Mouse (Mus musculus) myocyte (in vitro differentiated cells): ENCODE results near the gene Tm9sf1.

Experiments used
- CEBPB ChIP-seq: IDR thresholded peaks from 2 replicates; pipeline ENCODE4 v1.6.1; 2011; ENCODE audit warnings: mild to moderate bottlenecking, moderate library complexity; ENCODE audit not compliant: poor library complexity, insufficient read depth, severe bottlenecking
- E2F4 ChIP-seq: IDR thresholded peaks from one replicate; pipeline ENCODE4 v1.6.1; 2011; ENCODE audit warnings: mild to moderate bottlenecking, control low read depth, moderate library complexity; ENCODE audit not compliant: insufficient read depth
- MAX ChIP-seq: IDR thresholded peaks from one replicate; pipeline ENCODE4 v1.6.1; 2011; ENCODE audit warnings: low read depth, mild to moderate bottlenecking, control low read depth
- MYOG ChIP-seq, 3 experiments: IDR thresholded peaks; one replicate each; pipeline ENCODE4 v1.6.1; 2011; ENCODE audit warnings: control low read depth in 2 of 3, low read depth in 2 of 3, mild to moderate bottlenecking in 2 of 3; ENCODE audit not compliant: insufficient read length in 2 of 3, control insufficient read depth in 1 of 3, insufficient read depth in 1 of 3
- POLR2A ChIP-seq: IDR thresholded peaks from one replicate; pipeline ENCODE4 v1.6.1; 2011; ENCODE audit warnings: low read depth, mild to moderate bottlenecking, control low read depth, moderate library complexity; ENCODE audit not compliant: insufficient read length
- POLR2AphosphoS2 ChIP-seq: IDR thresholded peaks from one replicate; pipeline ENCODE4 v1.6.1; 2011; ENCODE audit warnings: low read depth, control low read depth; ENCODE audit not compliant: insufficient read length
- SRF ChIP-seq: IDR thresholded peaks from one replicate; pipeline ENCODE4 v1.6.1; 2011; ENCODE audit warnings: low read depth; ENCODE audit not compliant: control insufficient read depth, insufficient read length
- TCF3 ChIP-seq: IDR thresholded peaks from one replicate; pipeline ENCODE4 v1.6.1; 2011; ENCODE audit warnings: low read depth, control low read depth; ENCODE audit not compliant: insufficient read length
- USF1 ChIP-seq: IDR thresholded peaks from one replicate; pipeline ENCODE4 v1.6.1; 2011; ENCODE audit warnings: low read depth, mild to moderate bottlenecking, control low read depth, moderate library complexity

DNA sequence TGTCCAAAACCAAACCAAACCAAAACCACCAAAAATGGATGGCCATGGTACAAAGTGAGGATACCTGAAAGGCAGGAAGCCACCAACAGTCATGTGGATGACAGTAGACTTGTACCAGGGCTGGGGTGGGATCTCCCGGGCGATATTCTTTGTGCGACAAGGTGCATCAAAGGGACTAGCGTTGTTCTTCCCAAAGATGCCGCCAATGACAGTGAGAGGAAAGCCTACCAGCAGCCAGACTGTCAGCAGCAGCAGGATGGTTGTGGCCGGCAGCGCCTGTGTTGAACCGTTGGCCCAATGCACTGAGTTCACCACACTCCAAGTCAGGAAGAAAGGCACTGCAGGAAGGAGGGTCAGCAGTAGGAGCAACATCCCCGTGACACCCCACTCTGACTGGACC, 5.8 kb downstream of the Tm9sf1 start, which contains the start of gene Gm49378:
- TF ChIP-seq E2F4 (no peak), MYOG (IDR thresholded peaks at IDR 0.05; ENCODE audit: control insufficient read depth in 1 of 3, insufficient read depth in 1 of 3, insufficient read length in 2 of 3, low read depth in 2 of 3) (no peak), TCF3 (no peak), POLR2AphosphoS2 (no peak), POLR2A (no peak), CEBPB (no peak), USF1 (no peak), MAX (no peak), SRF (no peak)
